Mouse (Mus musculus) CH12.LX (cell line): Measurements from ENCODE around the gene Ift46. TPM values are rescaled to one million over a fixed set of nuclear protein-coding genes. Genes with fewer than 3 reads are reported as not detected.

Experiments
- DNase-seq: peaks from one replicate; pipeline ENCODE4 v3.0.0-alpha.2; 2013; ENCODE audit errors: extremely low read depth
- H3K27ac ChIP-seq: 2 replicates; pipeline ENCODE4 v1.5.1; 2012; ENCODE audit warnings: low read depth, mild to moderate bottlenecking, control low read depth, moderate library complexity; ENCODE audit not compliant: insufficient read depth
- H3K27me3 ChIP-seq: replicated peaks from 2 replicates; pipeline ENCODE3; 2012; ENCODE audit warnings: inconsistent platforms
- H3K36me3 ChIP-seq, 2 experiments: replicated peaks in 1 of 2; 2 replicates each; pipeline versions ENCODE3 to v1.6.1; 2012; ENCODE audit warnings: inconsistent platforms in 1 of 2, low read length in 1 of 2, mild to moderate bottlenecking in 1 of 2, mixed read lengths in 1 of 2, moderate library complexity in 1 of 2; ENCODE audit not compliant: control insufficient read depth in 1 of 2, insufficient read depth in 1 of 2
- H3K4me1 ChIP-seq, 2 experiments: 2 replicates each; pipeline ENCODE4 v1.6.1; 2012; ENCODE audit warnings: inconsistent platforms in 1 of 2, moderate library complexity in 1 of 2; ENCODE audit not compliant: insufficient read depth in 2 of 2, control insufficient read depth in 1 of 2
- H3K4me2 ChIP-seq: 2 replicates; pipeline ENCODE4 v1.6.1; 2012; ENCODE audit warnings: low read depth, mild to moderate bottlenecking, control low read depth; ENCODE audit not compliant: poor library complexity, insufficient read depth, severe bottlenecking
- H3K4me3 ChIP-seq, 3 experiments: fragments of 150-350 bp in 1 of 3; sonication (generic) in 1 of 3; replicated peaks in 1 of 3; 2 replicates each; pipeline versions ENCODE3 to v1.5.1; 2011 to 2012; ENCODE audit warnings: low read depth in 2 of 3, low read length in 2 of 3, mild to moderate bottlenecking in 2 of 3, moderate library complexity in 2 of 3, control low read depth in 1 of 3, improper control_type of control experiment in 1 of 3, inconsistent platforms in 1 of 3, mixed read lengths in 1 of 3; ENCODE audit not compliant: poor library complexity in 1 of 3
- H3K79me2 ChIP-seq: replicated peaks from 2 replicates; pipeline ENCODE4 v1.6.1; 2012; ENCODE audit warnings: mild to moderate bottlenecking, moderate library complexity; ENCODE audit not compliant: control insufficient read depth, poor library complexity, insufficient read depth, severe bottlenecking; ENCODE audit errors: extremely low read depth
- H3K9ac ChIP-seq: 2 replicates; pipeline ENCODE4 v1.6.1; 2012; ENCODE audit warnings: low read depth, mild to moderate bottlenecking, control low read depth, moderate library complexity; ENCODE audit not compliant: insufficient read depth
- H3K9me3 ChIP-seq: replicated peaks from 2 replicates; pipeline ENCODE3; 2012; ENCODE audit warnings: low read length, inconsistent platforms, mixed read lengths
- BHLHE40 ChIP-seq: IDR thresholded peaks from 2 replicates; pipeline ENCODE4 v1.6.1; 2011; ENCODE audit warnings: mild to moderate bottlenecking, low read depth, low read length, improper control_type of control experiment
- CHD2 ChIP-seq: IDR thresholded peaks from 2 replicates; pipeline ENCODE4 v1.6.1; 2011; ENCODE audit warnings: low read length, improper control_type of control experiment
- ELF1 ChIP-seq: IDR thresholded peaks from 2 replicates; pipeline ENCODE4 v1.6.1; 2014; ENCODE audit warnings: low read depth, mild to moderate bottlenecking, inconsistent platforms, low read length, improper control_type of control experiment
- GABPA ChIP-seq: IDR thresholded peaks from 2 replicates; pipeline ENCODE4 v1.6.1; 2012; ENCODE audit warnings: low read depth, low read length, improper control_type of control experiment, inconsistent platforms; ENCODE audit not compliant: insufficient replicate concordance
- IRF4 ChIP-seq: IDR thresholded peaks from 2 replicates; pipeline ENCODE4 v1.6.1; 2014; ENCODE audit warnings: low read depth, mild to moderate bottlenecking, inconsistent platforms, low read length, improper control_type of control experiment
- KAT2A ChIP-seq: IDR thresholded peaks from 2 replicates; pipeline ENCODE4 v1.6.1; 2012; ENCODE audit warnings: low read length, improper control_type of control experiment, inconsistent platforms; ENCODE audit not compliant: insufficient replicate concordance
- MEF2A ChIP-seq: IDR thresholded peaks from 2 replicates; pipeline ENCODE4 v1.6.1; 2014; ENCODE audit warnings: low read depth, mild to moderate bottlenecking, inconsistent platforms, low read length, improper control_type of control experiment, borderline replicate concordance
- MXI1 ChIP-seq: IDR thresholded peaks from 2 replicates; pipeline ENCODE4 v1.6.1; 2011; ENCODE audit warnings: mild to moderate bottlenecking, low read depth, low read length, improper control_type of control experiment
- NELFE ChIP-seq: IDR thresholded peaks from 2 replicates; pipeline ENCODE4 v1.6.1; 2011; ENCODE audit warnings: low read depth, low read length, improper control_type of control experiment
- POLR2AphosphoS2 ChIP-seq: IDR thresholded peaks from 2 replicates; pipeline ENCODE4 v1.6.1; 2011; ENCODE audit warnings: low read depth, low read length, improper control_type of control experiment
- RAD21 ChIP-seq: IDR thresholded peaks from 2 replicates; pipeline ENCODE4 v1.6.1; 2011; ENCODE audit warnings: low read depth, mild to moderate bottlenecking, low read length, improper control_type of control experiment, moderate library complexity
- SMC3 ChIP-seq: IDR thresholded peaks from 2 replicates; pipeline ENCODE4 v1.6.1; 2011; ENCODE audit warnings: low read depth, low read length, improper control_type of control experiment
- TBP ChIP-seq: conservative IDR thresholded peaks from 2 replicates; pipeline ENCODE4 v1.6.1; 2011; ENCODE audit warnings: low read depth, low read length, improper control_type of control experiment
- TCF12 ChIP-seq: IDR thresholded peaks from 2 replicates; pipeline ENCODE4 v1.6.1; 2014; ENCODE audit warnings: low read depth, mild to moderate bottlenecking, inconsistent platforms, low read length, improper control_type of control experiment
- UBTF ChIP-seq: IDR thresholded peaks from 2 replicates; pipeline ENCODE4 v1.6.1; 2012; ENCODE audit warnings: low read depth, mild to moderate bottlenecking, inconsistent platforms, low read length, improper control_type of control experiment, moderate library complexity
- USF1 ChIP-seq: IDR thresholded peaks from 2 replicates; pipeline ENCODE4 v1.6.1; 2014; ENCODE audit warnings: low read depth, mild to moderate bottlenecking, inconsistent platforms, low read length, improper control_type of control experiment
- ZKSCAN1 ChIP-seq: IDR thresholded peaks from 2 replicates; pipeline ENCODE4 v1.6.1; 2012; ENCODE audit warnings: low read depth, inconsistent platforms, low read length, improper control_type of control experiment, borderline replicate concordance
- ZNF384 ChIP-seq: IDR thresholded peaks from 2 replicates; pipeline ENCODE4 v1.6.1; 2012; ENCODE audit warnings: low read depth, low read length, improper control_type of control experiment, inconsistent platforms
- dilution Hi-C: fragments of 300-500 bp; cut with MboI; formaldehyde crosslinking; loops from 2 replicates; pipeline ENCODE4 v1.14.3; 2020; ENCODE audit warnings: low sequenced_read_pairs; ENCODE audit not compliant: extremely low pct_unique_long_range_greater_than_20kb, extremely low pct_ligation_motif_present
- in situ Hi-C: fragments of 300-500 bp; cut with MboI; formaldehyde crosslinking; loops from 3 replicates; pipeline ENCODE4 v1.14.3; 2019; ENCODE audit warnings: low sequenced_read_pairs, low pct_ligation_motif_present, low pct_unique_long_range_greater_than_20kb, mixed read lengths
- polyA plus RNA-seq: library from polyadenylated mRNA; unstranded; fragments of >175 nt; gene quantifications from 2 replicates; pipeline ENCODE4 v1.2.1, GENCODE M21; 2012; ENCODE audit warnings: low read depth; ENCODE audit not compliant: insufficient read length
- total RNA-seq, 2 experiments: library from RNA; depleted of rRNA; stranded (reverse); fragments of 300-350 nt in 1 of 2; fragments of >200 nt in 1 of 2; gene quantifications; 2 replicates each; pipeline ENCODE4 v1.2.3; 2012 to 2014

Gene Ift46
- total and polyA plus RNA-seq, 3 experiments = 49.8 to 80.0 (median 57.7) TPM

- peaks cover 17 to 50% of the 10 kb centered on the region in 2 experiments for H3K4me1 ChIP-seq
- DNase-seq = no peak
- no peak overlapping the region for H3K27ac ChIP-seq
- H3K4me2 ChIP-seq = no peak overlapping the region
- no peak overlapping the region for H3K9ac ChIP-seq
- no peaks in the 10 kb centered on the region for H3K9me3 ChIP-seq
- H3K36me3 ChIP-seq = peaks cover 0 to 8% of the 10 kb centered on the region in 2 experiments
- in situ Hi-C loops = no loop called here
- dilution Hi-C loops = no loop called here
- H3K4me3 ChIP-seq = no peak overlapping the region
- no peaks in the 10 kb centered on the region for H3K27me3 ChIP-seq
- TF ChIP-seq BHLHE40 = no peak
- no peak for TF ChIP-seq TBP
- TF ChIP-seq USF1 = no peak
- no peak for TF ChIP-seq POLR2AphosphoS2
- no peak for TF ChIP-seq KAT2A
- no peak for TF ChIP-seq CHD2
- TF ChIP-seq IRF4 = no peak
- H3K79me2 ChIP-seq = no peaks in the 10 kb centered on the region
Observed at GRCm38 (mm10) chr9:44724223-44724622, 43.5 kb upstream of the Ift46 start.

- Histone ChIP-seq H3K9me3 (no peaks in the 10 kb centered on the region), H3K36me3 (peaks cover 0 to 8% of the 10 kb centered on the region in 2 experiments), H3K79me2 (no peaks in the 10 kb centered on the region), H3K9ac (no peak overlapping the region), H3K27me3 (no peaks in the 10 kb centered on the region), H3K4me2 (no peak overlapping the region), H3K4me3 (no peak overlapping the region), H3K4me1 (peaks cover 17 to 45% of the 10 kb centered on the region in 2 experiments), H3K27ac (no peak overlapping the region)
- dilution Hi-C loops = no loop called here
- TF ChIP-seq UBTF (no peak), TCF12 (no peak), GABPA (no peak), MXI1 (no peak), ZKSCAN1 (no peak), ZNF384 (no peak), RAD21 (no peak), BHLHE40 (no peak), SMC3 (no peak), MEF2A (no peak), NELFE (no peak), ELF1 (no peak)
- in situ Hi-C loops = no loop called here
- DNase-seq = no peak
Observed at GRCm38 (mm10) chr9:44724665-44725064, 43.0 kb upstream of the Ift46 start.
